Mouse (Mus musculus): ENCODE results near the gene Tnfsf14. TPM values are rescaled to one million over a fixed set of nuclear protein-coding genes. Genes with fewer than 3 reads are reported as not detected.
A peak's percentile ranks its signal among the peaks of the same experiment; 100 is the strongest.

The Tnfsf14 gene
- 10 to 100 TPM in 1 of 2 experiments, 1 to 10 TPM in 1; 5.9 to 11.7 TPM for polyA plus RNA-seq (2017; shearing (Covaris generic))

DNA sequence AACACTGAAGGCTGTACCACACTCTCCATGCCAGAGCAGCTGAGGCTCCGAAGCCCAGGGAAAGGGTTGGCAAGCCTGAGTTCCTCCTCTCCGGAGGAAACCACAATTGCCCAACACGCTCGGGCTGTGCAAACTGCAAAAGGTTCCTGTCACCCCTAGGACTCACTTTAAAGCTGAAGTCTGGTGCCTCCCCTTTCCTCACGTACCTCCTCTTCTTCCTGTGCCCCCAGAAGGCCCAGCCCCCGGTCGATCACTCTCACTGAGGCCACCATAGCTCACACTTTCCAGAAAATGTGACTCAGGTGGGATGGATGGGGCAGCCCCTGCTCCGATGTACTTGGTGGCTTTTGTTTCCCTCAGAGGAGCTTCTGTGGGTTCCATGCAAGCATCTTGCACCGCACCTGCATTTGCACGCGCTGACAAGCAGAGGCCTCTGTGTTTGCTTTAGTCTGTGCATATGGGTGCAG, at the start of gene Tnfsf14:
Gene Tnfsf14, minus strand, starts transcription at position 137 of the 467 bp plus-strand sequence.
- ATAC-seq: peak; percentile 86

DNA sequence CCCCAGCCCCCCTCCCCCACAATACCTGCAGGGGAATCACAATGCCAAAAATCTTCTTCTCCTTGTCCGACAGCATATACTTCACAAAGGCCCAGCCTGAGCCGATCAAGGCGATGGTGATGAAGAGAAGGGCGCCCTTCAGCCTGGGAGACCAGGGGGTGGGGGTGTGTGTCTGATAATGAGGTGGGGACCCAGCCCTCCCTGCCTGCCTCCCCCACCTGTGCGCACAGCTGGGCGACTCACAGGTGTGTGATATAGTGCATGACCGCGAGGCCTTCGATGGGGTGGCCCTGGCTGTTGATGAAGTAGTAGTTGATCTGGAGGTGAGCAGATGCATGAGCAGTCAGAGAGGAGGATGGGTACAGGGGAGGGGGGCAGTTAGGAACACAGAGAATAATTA, 43.2 kb upstream of the Tnfsf14 start:
- ATAC-seq: no peak

DNA sequence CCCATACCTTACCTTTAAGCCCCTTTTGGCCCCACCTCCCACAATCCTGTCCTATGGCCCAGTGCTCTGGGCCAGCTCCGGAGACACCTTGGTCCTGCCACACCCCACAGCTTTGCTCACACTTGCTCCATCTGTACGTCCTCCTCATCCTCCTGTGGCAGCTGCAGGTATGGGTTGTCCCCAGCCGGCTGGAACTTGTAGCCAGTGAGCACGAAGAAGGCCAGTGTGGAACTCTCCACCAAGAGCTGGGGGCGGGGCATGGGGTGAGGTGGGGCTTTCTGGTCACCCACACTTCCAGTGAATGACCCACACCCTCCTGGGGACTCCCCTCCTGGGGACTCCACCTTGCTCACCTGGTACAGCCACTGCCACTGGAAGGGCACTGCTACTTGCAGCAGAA, 41.8 kb upstream of the Tnfsf14 start:
- no peak for ATAC-seq

DNA sequence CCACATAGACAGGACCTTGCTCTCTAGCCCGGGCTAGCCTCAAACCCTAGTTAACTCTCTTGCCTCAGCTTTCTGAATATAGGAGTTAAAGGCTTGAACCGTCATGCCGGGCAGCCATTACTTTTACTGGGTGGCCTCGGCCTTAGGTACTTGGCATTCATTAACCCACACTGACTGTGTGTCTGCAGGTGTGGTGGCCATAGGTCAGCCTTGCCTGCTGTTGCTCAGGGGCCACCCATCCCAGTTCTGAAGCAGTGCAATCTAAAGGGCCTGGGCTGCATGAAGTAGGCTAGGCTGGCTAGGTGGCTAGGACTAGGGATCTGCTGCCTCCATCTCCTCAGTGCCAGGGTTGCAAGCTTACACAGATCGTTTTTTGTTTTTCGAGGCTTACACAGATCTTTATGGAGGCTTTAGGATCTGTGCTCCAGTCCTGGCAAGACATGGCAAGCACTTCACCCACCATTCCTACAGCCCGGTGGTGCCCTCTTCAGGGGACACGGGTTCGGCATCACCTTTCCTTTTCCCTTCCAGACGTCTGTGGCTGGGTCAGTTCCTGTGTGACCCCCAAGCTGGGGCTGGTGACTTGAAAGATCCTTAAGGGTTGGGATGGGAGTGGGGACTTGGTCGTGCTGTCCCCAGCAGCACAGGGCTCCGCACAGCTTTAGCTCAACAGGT, 40.4 kb upstream of the Tnfsf14 start:
- ATAC-seq: no peak

DNA sequence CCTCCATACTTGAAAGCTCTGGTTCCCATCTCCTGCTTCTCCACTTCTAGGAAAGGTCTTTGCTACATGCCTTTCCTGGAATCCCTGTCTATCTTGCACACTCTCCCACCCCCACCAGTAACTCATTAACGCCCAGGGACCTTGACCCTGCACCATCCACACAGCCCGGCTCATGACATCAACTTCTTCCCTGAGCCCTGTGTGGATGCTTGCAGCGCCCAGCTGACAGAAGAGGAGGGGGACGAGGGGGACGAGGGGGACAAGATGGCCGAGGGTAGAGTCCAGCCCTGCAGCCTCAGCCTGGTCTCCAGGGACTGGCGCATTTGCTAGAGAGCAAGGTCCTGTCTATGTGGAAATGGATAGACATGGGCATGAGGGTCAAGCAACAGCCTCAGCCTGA, 39.1 kb upstream of the Tnfsf14 start:
- ATAC-seq: no peak

DNA sequence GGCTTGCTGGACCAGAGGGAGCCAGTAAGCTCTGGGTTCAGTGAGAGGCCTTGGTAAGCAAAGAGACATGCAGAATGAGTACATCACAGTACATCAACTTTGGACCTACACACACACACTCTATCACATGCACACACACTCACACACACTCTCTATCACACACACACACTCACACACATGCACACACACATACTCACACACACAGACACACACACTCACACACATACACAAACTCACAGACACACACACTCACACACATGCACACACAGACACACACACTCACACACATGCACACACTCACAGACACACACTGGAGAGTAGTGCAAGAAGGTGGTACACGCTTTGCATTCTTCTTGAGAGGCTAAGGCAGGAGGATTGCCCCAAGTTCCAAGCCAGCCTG, 38.2 kb upstream of the Tnfsf14 start:
- ATAC-seq: no peak

DNA sequence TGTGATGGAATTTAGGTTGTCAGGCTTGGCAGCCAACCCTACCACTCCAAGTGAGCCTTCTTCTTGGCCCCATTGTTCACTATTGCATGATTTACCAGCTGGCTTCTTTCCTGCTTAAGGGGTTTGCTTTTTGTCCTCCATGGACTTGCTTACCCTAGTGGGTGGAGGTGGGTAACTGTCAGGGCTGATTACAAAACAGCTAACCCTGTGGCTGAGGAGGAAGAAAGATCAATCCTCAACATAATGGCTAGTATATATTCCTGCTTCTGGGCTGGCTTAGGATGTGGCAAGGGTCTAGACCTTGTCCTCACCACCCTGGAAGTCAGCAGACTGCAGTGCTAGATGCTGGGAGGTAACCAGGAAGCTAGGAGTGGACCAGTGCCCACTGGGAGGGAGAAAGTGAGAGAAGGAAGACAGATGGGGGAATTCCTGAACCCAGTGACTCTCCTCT, 37.4 kb upstream of the Tnfsf14 start:
- no peak for ATAC-seq

DNA sequence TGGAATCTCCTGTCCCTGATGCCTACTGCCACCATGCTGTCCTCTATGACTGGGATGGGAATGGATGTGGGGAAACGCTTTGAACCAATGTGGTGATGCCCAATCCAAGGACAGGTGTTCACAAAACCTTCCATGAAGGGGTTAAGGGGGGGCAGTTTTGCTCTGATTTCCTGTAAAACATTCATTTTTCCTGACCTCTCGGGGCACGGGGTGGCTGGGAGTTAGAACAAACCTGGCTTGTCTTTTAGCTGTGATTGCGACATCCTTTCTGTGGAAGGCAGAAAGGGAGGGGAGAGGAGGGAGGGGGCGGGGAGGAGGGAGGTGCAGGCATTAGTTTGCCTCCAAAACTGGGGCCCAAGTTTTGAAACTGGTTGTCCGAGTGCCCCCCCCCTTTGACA, 36.8 kb upstream of the Tnfsf14 start:
- no peak for ATAC-seq

DNA sequence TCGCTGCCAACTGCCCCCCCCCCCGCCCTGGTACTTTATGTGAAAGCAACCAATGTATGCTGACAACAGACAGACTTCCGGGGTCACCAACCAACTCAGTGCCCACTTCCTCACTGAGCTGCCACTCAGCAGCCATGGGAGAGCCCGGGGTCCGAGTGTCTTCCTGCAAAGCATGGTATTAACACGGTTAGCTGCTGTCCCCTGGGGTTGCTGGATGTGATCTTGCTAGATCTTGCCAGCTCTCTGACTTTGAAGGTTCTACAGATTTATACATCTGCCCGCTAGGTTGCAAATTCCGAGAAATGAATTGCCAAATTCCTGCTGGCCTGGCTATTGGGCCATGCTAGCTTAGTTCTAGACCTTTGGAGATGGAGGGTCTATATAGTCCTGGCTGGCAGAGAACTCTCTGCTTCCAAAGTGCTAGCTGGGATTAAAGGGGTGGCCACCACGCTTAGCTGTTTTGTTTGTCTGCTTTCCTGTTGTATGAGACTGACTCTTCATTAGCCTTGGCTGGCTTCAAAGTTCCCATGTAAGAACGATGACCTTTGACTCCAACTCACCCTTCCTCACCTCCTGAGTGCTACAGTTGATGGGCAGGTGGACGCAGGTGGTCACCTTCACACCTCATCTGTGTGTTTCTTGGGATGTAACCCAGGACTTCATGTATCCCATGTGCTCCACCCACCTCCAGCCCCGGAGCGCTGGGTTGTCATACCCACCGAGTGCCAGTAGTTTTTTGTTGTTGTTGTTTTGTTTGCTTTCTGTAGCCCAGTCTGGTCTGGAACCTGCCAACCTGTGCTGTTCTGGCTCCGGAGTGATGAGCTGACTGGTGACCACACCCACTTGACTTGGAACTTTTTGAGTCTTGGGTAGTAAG, 36.1 kb upstream of the Tnfsf14 start:
- no peak for ATAC-seq

DNA sequence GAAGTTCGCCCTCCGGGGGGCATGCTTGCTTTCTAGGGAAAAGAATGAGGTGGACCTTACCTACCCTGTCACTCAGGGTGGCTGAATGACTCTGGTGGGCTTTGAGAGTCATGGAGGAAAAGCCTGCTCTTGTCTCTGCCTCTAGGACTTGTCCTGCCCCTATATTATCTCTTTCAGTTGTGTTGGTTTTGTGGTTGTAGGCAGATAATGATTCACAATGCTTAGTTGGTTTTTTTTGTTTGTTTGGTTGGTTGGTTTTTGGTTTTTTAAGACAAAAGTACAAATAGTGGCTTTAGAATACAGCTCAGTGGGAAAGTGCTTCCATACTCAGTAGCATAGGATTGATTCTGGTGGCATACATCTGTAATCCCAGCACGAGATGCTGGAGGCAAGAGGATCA, 34.9 kb upstream of the Tnfsf14 start:
- ATAC-seq: no peak

DNA sequence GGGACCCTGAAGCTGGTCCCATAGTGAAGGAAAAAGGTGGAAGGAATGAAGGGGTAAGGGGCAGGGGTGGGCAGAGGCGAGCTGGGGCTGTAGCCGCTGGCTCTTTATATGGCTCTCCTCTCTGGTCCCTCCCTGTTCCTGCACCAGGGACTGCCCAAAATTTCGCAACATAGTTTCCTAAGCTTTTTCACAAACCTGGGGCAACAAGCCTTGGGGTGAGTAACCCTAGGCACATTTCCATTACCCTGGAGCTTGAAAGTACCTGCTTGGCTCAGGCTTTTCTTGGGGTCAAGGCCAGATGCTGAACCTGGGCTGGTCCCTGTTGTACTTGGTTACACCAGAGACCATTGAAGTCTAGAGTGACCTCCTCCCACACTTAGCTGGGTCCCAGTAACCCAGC, 34.0 kb upstream of the Tnfsf14 start, which contains the start of gene C3:
Gene C3, minus strand, starts transcription at position 123 of the 400 bp plus-strand sequence.
- ATAC-seq: no peak

DNA sequence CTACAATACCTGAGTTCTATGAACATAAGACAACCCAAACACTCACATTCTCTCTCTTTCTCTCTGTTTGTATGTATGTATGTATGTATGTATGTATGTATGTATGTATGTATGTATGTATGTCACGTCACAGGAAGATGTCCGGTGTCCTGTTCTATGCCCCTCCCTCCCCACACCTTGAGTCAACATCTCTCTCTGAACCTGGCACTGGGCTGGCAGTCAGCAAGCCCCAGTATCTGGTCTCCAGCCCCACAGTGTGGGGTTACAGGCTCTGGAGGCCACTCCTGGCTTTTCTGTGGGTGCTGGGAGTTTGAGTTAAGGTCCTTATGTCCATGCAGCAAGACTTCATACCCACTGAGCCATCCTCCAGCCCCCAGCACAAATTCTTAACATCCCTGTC, 33.5 kb upstream of the Tnfsf14 start:
- no peak for ATAC-seq

DNA sequence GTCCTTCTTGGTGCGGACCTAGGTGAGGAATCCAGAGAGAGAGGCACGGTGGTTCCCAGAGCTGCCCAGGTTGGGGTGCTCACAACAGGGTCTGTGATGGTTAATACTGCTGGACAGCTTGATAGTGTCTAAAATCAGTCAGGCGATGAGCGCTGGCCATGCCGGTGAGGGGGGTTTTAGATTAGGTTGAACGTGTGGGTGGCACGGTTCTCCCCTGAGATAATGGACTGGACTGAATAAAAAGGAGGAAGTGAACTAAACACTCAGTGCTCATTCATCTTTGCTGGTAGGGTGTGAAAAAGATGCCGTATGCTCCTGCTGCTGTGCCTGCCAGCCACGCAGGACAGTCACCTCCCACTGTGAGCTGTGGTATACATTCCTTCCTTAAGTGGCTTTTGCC, 29.3 kb upstream of the Tnfsf14 start:
- no peak for ATAC-seq

DNA sequence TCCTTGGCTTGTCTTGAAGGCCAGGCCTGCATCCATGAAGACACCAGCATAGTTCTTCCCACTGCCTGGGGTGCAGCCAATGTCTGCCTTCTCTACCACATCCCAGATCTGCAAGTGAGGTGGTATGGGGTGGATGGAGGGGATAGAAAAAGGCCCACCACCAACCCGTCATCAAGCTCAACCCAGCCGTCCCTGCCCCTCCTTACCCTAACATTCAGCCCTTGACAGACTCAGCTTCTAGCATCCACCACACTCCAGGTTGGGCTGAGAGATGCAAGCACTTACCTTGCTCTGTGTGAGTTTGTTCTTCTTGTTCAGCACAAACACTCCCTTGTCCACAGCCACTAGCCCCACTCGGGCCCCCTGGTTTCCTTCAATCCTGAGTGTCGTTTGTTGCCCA, 27.9 kb upstream of the Tnfsf14 start:
- no peak for ATAC-seq

DNA sequence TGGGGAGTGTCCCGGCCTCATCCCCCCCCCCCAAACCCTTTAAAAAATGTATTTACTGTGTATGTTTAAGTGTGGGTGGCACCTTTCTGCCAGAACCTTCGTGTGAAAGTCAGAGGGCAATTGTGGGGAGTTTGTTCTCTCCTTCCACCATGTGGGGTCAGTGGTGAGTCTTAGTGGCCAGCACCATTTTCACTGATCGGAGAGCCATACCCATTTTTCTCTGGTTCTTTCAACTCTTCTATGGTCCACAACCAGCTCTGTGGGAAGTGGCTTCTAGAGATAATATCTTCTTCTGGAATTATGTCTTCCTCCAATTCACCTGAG, 25.9 kb upstream of the Tnfsf14 start:
- peak; percentile 50 for ATAC-seq

DNA sequence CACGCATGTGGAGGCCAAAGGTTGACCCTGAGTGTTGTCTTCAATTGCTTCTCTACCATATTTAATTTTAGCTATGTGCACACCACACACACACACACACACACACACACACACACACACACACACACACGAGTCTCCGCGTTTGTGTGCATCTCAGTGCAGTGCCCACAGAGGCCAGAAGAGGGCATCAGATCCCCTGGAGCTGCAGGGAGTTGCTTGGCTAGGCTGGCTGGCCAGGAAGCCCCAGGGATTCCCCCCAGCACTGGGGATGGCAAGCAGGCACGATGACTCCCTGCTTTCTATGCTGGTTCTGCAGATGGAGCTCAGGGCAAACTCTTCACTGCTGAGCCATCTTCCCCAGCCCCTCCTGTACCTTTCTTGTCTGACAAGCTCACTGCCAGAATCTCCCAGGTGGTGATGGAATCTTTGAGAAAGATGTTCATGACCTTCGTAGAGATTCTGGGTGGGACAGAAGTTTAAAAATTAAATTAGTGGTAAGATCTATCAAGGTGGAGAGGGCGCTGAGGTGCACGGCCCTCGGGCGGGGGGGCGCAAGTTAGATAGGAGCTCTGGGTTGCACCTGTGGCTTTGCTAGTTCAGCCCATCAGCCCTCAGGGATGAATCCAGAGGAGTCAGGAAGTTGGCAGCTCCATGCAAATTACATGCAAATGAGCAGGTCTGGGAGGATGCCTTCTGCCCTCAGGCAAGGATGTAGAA, 25.3 kb upstream of the Tnfsf14 start:
- peak; percentile 88 for ATAC-seq

DNA sequence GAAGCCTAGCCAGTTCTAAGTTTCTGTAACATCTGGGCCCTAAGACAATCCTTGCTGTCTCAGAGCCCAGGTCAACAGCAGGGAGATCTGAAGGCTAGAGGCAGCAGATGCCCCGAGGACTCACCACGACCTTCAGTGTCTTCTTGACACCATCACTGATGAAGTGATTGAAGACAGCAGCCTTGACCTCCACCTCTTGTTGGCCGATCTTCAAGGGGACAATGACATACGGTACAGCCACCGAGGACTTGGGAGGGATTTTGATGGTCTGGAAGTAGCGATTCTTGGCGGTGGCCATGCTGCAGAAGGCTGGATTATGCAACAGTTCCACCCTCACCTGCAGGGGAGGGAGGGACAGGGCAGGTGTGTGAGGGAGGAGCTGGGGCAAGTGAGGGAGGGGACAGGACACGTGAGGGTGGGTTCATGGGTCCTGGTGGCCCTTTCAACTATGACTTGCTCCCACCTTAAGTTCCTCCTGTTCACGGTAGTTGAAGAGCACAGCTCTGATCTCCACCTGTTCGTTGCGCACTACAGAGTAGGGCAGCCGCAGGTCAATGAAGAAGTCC, 24.4 kb upstream of the Tnfsf14 start:
- ATAC-seq: no peak

DNA sequence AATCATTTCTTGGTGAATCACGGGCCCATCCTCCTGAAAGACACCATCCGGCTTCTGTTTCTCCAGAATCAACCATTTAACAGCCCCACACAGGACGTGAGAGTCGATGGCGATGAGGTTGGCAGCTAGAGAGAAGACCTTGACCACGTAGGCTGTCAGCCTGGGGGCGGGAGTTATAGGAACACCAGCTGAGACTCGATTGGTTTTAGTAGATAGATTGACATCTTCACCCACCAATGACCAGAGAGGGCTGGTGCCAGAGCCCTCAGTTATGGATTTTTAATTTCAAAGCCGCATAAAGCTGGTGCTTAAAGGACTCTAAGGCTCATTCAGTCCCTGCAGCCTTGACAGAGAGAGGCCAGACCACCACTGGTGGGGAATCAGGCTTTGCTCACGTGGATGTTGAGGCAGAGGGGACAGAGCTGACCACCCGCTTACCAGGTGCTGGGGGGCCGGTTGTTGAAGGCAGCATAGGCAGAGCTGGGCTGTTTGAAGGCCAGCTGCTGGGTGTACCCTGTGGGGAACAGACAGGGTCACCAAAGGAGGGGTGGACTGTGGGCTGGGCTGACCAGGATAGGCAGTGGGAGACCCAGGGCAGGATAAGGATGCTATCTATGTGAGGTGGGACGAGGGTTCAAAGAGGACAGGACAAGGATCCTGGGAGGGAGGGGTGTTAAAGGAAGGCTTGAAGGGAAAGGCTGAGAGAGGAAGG, 20.9 kb upstream of the Tnfsf14 start:
- no peak for ATAC-seq

DNA sequence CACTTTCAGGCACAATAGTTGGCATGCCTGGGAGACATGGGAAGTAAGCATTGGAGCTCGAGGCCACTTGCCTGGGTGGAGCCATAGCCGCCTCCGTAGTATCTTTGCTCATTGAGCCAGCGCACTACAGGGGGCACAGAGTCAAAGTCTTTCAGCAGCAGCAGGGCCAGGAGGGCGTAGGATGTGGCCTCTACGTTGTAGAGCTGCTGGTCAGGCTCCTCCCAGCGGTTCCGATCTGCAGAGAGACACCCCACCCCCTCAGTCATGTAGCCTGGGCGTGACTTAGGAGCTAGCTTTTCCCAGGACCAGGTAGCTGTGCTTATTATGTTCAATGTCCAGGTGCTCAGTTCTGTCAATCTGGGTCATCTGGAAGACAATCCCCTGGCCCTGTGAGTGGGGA, 17.5 kb upstream of the Tnfsf14 start:
- no peak for ATAC-seq

DNA sequence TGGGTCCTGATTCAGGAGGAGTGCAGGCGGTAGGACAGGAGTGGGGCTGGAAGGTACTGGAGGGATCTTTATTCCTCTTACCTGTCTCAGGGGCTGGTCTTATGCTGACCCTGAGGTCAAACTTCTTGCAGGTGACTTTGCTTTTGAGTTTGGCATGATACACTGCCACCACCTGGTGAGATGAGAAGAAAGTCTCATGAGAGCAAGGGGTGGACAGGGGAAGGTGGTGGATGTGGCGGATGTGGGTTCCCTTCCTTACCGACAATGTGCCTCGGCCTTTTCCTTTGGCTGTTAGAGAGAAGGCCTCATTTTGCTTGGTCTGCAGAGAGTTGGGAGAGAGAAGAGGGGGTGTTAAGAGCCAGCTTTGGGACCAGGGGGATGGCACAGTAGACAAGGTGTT, 15.4 kb upstream of the Tnfsf14 start:
- ATAC-seq: peak; percentile 95

DNA sequence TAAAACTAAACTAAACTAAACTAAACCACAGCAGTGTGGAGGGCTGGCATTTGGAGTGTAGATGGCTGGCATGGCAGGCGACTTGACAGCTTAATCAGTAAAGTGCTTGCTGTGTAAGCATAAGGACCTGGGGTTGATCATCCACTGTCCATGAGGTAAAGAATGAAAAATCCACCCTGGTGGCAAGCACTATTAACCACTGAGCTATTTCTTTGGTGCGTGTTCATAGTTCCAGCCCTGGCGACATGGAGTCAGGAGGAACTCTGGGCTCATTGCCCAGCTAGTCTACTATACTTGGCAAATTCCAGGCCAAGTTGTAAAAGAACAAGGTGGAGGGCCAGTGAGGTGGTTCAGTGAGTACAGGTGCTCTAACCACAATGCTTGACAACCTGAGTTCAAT, 14.0 kb upstream of the Tnfsf14 start:
- ATAC-seq: no peak
